Mouse (Mus musculus) induced T-regulatory cell, adult 2 months (primary cell): ENCODE measurements around the gene Krt12.

ENCODE experiments used
- DNase-seq: peaks from one replicate; pipeline ENCODE4 v3.0.0-alpha.2; 2012; ENCODE audit warnings: low read depth

The Krt12 gene

DNA sequence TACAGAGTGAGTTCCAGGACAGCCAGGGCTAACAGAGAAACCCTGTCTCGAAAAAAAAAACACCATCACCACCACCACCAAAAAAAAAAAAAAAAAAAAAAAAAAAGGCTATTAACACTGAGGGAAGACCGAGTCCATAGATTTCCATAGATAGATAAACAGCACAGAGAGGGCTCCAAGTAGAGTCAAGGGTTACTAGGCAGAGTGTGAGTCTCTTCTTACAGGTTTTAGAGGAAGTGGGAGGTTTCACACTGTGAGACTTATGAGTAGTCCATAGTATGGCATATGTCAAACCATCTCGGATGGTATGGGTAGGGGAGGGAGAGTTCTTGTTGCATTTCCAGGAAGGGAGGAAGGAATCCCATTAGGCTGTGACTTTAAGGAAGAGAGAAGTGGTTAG, 24.0 kb downstream of the Krt12 start:
- DNase-seq, result no peak

DNA sequence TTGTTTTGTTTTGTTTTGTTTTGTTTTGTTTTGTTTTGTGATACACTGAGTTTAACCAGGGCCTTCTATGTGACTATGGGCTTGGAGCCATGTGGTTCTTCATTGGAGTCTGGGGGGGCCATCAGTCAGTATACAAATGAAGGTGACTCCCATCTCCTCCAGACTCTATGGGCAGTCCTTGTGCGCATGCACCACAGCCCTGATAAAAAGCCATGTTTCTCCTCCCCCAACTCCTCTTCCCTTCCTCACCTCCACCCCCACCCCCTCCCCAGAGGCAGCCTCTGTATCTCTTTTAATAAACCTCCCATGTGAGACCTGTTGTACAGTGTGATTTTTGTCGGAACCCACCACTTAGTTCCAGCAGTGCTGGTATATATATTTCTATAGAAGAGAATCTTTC, 25.4 kb downstream of the Krt12 start:
- DNase-seq, result no peak

DNA sequence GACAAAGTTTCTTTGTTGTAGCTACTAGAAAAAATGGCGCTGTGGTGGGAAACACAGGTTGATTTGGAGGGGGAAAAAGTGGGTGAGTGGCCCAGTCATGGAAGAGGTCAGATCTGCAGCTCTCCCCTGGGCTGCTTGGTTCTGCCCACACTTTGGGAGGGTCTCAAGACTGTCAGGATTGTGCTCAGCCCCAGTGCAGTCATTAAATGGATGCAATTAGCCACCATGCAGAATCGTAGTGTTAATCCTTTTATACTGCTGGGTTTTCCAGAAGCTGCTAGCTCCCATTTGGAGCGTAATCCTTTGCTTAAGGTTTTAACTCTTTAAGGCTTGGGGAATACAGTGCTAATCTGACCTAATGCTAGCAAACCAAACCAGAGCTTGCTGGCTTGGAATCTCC, 26.0 kb downstream of the Krt12 start:
- no peak for DNase-seq

DNA sequence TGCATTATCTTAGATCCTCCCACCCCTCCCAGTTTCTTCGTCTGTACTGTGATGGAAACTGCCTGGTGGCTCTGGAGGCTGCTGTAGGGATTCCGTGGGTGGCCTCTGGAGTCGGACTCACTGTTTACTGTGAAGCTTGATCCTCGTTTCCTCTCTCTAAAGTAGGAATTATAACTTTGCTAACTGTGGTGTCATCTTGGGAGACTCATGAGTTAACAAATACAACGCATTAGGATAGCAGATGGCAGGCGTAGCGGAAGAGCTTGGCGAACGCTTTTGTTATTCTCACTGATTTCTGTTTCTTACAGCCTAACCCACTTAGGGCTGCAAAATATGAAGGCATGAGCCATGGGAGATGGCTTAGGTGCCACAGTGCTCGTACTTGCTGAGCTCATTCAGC, 29.6 kb downstream of the Krt12 start:
- no peak for DNase-seq

DNA sequence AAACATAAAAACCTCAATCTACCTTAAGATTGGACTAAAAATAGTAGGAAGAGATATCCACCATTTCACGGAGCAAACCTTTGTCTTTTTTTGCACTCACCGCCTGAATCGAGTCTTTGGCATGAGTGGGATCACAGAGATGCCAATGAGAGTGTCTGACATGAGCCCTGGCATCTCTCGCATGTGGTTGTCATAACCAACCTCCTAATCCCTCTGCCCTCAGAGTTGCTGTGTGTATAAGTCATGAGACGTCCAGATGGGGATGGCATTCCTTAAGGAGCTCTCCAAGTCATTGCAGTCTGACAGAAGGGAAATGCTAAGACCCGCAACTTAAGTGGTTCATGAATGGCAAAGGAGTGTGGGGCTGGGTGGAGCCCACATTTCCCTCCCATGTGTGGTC, 30.7 kb downstream of the Krt12 start:
- no peak for DNase-seq

DNA sequence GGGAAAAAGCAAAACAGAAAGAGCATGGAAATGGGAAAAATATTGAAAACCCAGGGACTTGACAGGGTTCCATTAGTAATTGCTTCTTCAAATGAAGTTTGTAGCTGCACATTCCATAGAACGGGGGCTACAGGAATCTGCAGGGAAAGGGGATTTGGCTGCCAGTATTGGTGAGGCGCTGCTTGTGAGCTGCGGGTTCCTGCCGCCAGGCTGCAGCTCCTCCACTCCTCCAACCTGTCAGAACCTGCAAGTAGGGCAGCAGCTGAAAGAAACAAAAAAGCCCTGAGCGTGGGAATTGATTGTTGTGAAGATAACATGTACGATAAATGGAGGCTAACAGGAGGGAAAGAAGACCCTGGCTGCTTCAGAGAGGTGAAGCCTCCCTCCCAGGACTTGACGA, 31.2 kb downstream of the Krt12 start:
- DNase-seq, result no peak

DNA sequence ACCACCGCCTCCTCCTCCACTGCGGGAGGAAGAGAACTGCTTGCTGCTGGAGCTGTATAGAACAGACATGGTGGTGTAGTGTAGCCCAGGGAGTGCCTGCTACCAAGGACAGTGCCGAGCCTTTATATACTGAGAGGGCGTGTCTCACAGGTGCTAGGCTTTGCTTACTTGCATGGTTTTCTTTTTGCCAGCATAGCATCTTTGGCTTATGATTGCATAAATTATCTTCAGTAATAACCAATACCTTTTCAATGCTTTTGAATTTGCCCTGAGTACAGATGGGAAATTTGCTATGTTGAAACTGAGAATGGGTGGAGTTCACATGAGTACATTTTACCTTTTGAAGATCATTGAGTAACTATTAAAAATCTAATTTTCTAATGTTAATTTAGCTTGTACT, 32.8 kb downstream of the Krt12 start, which contains the start of gene Krt10:
Krt10 (minus strand) TSS at position 101 of the 400 bp plus-strand sequence.
- DNase-seq, result no peak

- no peak for DNase-seq
Observed at GRCm38 (mm10) chr11:99388661-99389060, 33.4 kb downstream of the Krt12 start.

DNA sequence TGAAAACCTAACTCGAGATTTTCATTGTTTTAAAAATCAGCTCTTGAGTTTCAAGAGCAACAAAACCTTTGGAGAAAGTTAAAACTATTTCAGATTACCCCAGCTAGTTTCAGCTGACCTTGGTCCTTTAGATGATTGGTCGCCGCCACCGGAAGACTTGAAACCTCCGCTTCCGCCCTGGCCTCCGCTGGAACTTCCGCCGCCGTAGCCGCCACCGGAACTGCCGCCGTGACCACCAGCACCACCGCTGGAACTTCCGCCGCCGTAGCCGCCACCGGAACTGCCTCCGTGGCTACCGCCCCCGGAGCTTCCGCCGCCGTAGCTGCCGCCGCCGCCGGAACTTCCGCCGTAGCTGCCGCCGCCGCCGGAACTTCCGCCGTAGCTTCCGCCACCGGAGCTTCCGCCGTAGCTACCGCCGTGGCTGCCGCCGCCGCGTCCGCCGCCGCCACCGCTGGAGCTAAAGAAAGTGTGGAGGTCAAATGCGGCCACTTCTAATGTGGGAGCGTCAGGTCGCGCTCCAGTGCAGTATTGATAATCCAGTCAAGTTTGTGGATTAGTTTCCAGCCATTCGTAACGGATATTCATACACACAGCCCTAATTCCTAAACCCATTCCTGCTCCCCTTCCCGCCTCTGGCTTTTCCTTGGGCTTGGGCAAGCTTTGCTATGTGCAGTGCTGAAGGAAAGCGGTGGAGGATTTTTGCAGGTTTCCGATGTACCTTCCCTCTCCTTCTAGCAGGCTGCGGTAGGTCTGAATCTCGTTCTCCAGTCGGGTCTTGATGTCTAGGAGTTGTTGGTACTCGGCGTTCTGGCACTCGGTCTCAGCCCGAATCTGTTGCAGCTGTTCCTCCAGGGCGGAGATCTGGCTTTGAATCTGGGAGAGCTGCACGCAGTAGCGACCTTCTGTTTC, 36.0 kb downstream of the Krt12 start:
- DNase-seq, result peak; percentile 74

- DNase-seq, result peak; percentile 85
Observed at GRCm38 (mm10) chr11:99379568-99379967, 42.5 kb downstream of the Krt12 start.

DNA sequence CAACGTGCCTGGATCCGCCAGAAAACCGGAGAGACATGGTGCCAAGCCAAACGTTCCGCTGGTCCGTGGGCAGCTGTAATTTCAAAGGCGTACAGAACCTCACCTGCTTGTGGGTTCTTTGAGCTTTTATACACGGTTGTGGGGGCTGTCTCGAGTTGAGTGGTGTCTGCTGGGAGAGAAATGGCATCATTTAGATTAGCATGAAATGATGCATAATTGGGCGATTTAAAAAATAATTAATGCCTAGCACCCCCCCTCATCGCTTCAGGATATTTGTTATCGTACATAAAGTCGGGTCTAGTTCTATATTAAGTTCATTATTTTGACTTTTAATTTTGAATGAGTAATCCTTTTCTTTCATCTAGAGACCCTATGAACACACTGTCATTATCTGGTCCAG, 47.3 kb downstream of the Krt12 start, which contains the start of gene Krt28:
Krt28 (minus strand) TSS at position 101 of the 400 bp plus-strand sequence.
- DNase-seq, result no peak

GRCm38 (mm10) chr11:99369853-99370451, 52.1 kb downstream of the Krt12 start:
- DNase-seq, result no peak

GRCm38 (mm10) chr11:99369229-99369628, 52.8 kb downstream of the Krt12 start:
- DNase-seq, result no peak

DNA sequence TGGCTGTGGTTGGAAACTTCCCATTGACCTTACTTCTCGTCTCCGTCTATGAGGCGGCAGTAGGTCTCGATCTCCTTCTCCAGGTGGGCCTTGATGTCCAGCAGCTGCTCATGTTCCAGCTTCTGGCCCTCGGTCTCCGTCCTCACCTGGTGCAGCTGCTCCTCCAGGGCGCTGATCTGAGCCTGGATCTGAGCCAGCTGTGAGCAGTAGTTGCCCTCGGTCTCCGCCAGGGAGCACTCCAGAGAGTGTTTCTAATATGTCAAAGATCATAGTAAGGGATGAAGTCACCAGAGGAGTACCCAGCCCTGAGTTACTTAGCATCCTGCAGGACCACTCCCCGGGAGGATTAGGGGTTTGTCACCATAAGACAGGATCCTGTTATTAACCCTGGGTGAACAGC, 55.3 kb downstream of the Krt12 start:
- DNase-seq, result peak; percentile 16
